ENCODE assay signal across 22 mouse cellular contexts in genomic region chr3:139985830-139986481, GRCm38 (mm10).
"Had no signal": no experiment of that assay in that cellular context is flagged by ENCODE, and none has a peak within 500 bp of the region (broad histone marks: within the 10 kb centered on the region; RNA-seq: fewer than 3 reads in every experiment).

No protein-coding gene starts in this region.

- H3K9me3 ChIP-seq: limb, embryonic 13.5 days; liver, embryonic 12.5 days; liver, embryonic 15.5 days; lung, embryonic 15.5 days; midbrain, embryonic 12.5 days; midbrain, embryonic 15.5 days; neural tube, embryonic 12.5 days; neural tube, embryonic 15.5 days; stomach, embryonic 15.5 days had no signal

- H3K4me3 ChIP-seq: left cerebral cortex, adult 2 months; limb, embryonic 13.5 days; liver, embryonic 12.5 days; liver, embryonic 15.5 days; lung, embryonic 15.5 days; midbrain, embryonic 12.5 days; midbrain, embryonic 15.5 days; neural tube, embryonic 12.5 days; neural tube, embryonic 15.5 days; stomach, embryonic 15.5 days had no signal

- H3K4me2 ChIP-seq: limb, embryonic 13.5 days; liver, embryonic 12.5 days; liver, embryonic 15.5 days; lung, embryonic 15.5 days; midbrain, embryonic 12.5 days; midbrain, embryonic 15.5 days; neural tube, embryonic 12.5 days; neural tube, embryonic 15.5 days; stomach, embryonic 15.5 days had no signal

- H3K27ac ChIP-seq: left cerebral cortex, adult 2 months; limb, embryonic 13.5 days; liver, embryonic 12.5 days; liver, embryonic 15.5 days; lung, embryonic 15.5 days; macrophage; midbrain, embryonic 12.5 days; midbrain, embryonic 15.5 days; neural tube, embryonic 12.5 days; neural tube, embryonic 15.5 days; stomach, embryonic 15.5 days had no signal

- ATAC-seq: inflammation-experienced regulatory T-cells, adult 6 months; intestine, embryonic 16.5 days; liver, embryonic 12.5 days; midbrain, embryonic 15.5 days had no signal

- H3K36me3 ChIP-seq: limb, embryonic 13.5 days; liver, embryonic 12.5 days; liver, embryonic 15.5 days; lung, embryonic 15.5 days; midbrain, embryonic 12.5 days; midbrain, embryonic 15.5 days; neural tube, embryonic 12.5 days; neural tube, embryonic 15.5 days; stomach, embryonic 15.5 days had no signal

- H3K4me1 ChIP-seq: limb, embryonic 13.5 days; liver, embryonic 12.5 days; liver, embryonic 15.5 days; lung, embryonic 15.5 days; midbrain, embryonic 12.5 days; midbrain, embryonic 15.5 days; neural tube, embryonic 12.5 days; neural tube, embryonic 15.5 days; stomach, embryonic 15.5 days had no signal

- H3K27me3 ChIP-seq: limb, embryonic 13.5 days; liver, embryonic 12.5 days; liver, embryonic 15.5 days; lung, embryonic 15.5 days; midbrain, embryonic 12.5 days; midbrain, embryonic 15.5 days; neural tube, embryonic 12.5 days; neural tube, embryonic 15.5 days; stomach, embryonic 15.5 days had no signal

- H3K9ac ChIP-seq: limb, embryonic 13.5 days; liver, embryonic 12.5 days; liver, embryonic 15.5 days; lung, embryonic 15.5 days; midbrain, embryonic 12.5 days; midbrain, embryonic 15.5 days; neural tube, embryonic 12.5 days; neural tube, embryonic 15.5 days; stomach, embryonic 15.5 days had no signal

- DNase-seq: kidney, adult 2 months; kidney, postnatal 25 days; layer of hippocampus, postnatal 36 days; liver; lung, adult 18-20 months; retina, postnatal 1 day; right cerebral cortex, postnatal 25 days; spleen, adult 18-20 months; thymus, postnatal 25 days had no signal
